Mouse (Mus musculus): ENCODE results near the gene Fkbp15. TPM values are rescaled to one million over a fixed set of nuclear protein-coding genes. Genes with fewer than 3 reads are reported as not detected.

Gene Fkbp15
- total RNA-seq, 2 experiments from 2014 or later: 12.6 TPM

DNA sequence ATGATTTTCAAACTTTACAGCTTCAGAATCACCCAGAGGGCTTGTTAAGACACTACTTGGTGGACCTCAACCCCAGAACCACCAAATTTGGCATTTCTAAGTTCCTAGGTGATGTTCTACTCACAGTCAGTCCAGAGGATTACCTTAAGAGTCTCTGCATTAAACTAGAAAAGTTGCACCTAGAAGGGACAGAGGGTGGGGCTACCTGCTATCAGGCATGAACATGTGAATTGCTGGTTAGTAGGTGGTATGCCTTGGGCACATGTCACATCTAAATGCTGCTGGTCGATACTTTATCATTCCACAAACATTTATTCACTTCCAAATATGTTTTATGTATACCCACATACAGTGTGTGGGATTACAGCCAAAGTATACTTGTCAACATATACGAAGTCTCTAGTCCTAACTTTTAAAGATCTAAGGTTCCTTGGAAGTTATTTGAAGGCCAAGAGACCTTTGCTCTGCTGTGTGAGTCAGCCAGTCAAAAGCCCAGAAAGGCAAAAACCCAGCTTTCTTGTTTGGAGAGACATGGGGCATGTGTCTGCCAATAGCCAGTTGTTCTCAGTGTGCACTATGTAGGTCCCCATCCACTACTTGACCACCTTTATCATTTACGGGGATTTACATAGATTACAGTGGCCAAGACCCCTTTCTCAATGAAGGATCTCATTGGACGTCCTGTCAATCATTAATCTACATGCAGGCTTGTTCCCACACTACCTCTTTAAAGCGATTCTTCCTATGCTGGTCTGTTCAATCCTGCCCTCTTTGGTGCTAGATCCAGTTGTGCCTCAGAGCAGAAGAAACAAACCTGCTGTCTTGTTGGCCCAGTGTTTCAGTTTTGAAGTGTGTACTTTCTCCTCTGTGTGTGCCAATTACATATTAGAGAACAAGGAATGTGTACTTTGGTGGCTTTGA, 29.5 kb upstream of the Fkbp15 start:
- DNase-seq: no peak
- intact Hi-C loops (cut with DNase I): no loop called here
- TF ChIP-seq CTCF (IDR thresholded peaks at IDR 0.05): no peak
- Histone ChIP-seq H3K27ac (no peak overlapping the region), H3K4me3 (no peak overlapping the region)

DNA sequence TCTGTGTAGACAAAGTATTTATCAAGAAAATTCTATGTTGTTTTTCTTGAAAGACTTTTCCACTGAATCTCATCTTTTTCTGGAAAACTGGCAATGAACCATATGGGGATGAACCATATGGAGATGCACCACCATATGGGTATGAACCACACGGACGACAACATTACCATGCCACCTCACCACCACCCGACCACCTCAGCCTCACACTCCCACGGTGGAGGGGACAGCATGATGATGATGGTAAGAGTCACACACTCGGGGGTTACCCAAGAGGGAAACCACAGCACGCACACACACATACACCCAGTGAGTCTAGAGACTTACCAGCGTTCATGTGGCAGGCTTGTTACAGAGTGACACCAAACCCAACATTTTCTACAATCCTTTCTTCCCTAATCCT, 25.1 kb upstream of the Fkbp15 start:
- intact Hi-C loops (cut with DNase I): no loop called here
- Histone ChIP-seq H3K27ac (no peak overlapping the region), H3K4me3 (no peak overlapping the region)
- no peak for DNase-seq
- no peak for TF ChIP-seq CTCF (IDR thresholded peaks at IDR 0.05)

DNA sequence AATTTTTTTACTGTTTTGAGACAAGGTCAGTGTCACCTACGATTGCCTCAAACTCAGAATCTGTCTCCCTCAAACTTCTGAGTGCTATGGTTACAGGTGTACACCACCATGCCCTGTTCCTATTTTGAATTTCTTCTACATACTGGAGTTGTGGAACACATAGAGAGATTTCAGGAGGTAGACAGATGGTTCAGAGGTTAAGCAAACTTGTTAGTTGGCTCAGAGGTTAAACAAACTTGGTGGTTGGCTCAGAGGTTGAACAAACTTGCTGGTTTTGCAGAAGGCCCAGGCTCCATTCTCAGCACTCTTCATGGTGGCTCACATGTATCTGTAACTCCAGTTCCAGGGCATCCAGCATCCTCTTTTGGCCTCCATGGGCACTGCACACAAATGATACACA, 23.8 kb upstream of the Fkbp15 start:
- Histone ChIP-seq H3K27ac (no peak overlapping the region), H3K4me3 (no peak overlapping the region)
- intact Hi-C loops (cut with DNase I): no loop called here
- TF ChIP-seq CTCF (IDR thresholded peaks at IDR 0.05): no peak
- no peak for DNase-seq

DNA sequence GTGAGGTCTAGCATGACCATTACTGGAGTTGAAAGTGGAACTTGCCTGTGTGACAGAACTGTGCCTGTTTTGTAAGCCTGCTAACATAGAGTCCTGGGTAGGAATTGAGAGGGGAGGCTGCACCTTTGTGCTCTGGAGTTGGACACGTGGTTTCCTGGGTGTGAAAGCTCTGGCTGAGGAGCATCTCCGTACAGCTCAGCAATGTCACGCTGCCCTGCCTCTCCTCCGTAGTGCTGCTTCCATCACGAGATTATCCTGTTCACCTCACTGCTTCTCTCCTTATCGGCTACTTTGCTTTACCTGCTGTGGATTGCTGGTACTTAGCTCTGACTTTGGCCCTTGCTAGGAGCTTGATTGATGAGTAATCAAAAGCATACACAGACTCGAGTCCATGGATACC, 23.4 kb upstream of the Fkbp15 start:
- Histone ChIP-seq H3K27ac (no peak overlapping the region), H3K4me3 (no peak overlapping the region)
- no peak for TF ChIP-seq CTCF (IDR thresholded peaks at IDR 0.05)
- DNase-seq: no peak
- intact Hi-C loops (cut with DNase I): no loop called here

DNA sequence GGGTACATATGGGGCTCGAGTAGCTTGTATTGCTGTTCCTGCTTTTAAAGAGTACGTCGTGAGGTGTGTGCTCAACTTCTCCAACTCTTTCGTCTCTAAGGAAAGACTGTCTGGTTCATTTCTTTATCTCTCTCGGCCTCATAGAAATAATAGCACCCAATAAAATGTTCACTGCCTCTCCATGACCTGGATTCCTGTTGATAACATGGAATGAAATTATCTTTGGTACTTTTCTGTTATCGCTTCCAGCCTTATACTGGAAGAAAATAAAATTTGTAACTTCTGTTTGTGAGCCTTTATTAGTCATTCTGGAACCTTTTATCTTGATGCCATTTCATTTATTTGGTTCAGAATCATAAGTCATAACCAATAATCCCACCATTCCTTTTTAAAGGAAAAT, 22.9 kb upstream of the Fkbp15 start:
- H3K27ac ChIP-seq: no peak overlapping the region
- no peak overlapping the region for H3K4me3 ChIP-seq
- DNase-seq: no peak
- TF ChIP-seq CTCF (IDR thresholded peaks at IDR 0.05): no peak
- intact Hi-C loops (cut with DNase I): no loop called here

DNA sequence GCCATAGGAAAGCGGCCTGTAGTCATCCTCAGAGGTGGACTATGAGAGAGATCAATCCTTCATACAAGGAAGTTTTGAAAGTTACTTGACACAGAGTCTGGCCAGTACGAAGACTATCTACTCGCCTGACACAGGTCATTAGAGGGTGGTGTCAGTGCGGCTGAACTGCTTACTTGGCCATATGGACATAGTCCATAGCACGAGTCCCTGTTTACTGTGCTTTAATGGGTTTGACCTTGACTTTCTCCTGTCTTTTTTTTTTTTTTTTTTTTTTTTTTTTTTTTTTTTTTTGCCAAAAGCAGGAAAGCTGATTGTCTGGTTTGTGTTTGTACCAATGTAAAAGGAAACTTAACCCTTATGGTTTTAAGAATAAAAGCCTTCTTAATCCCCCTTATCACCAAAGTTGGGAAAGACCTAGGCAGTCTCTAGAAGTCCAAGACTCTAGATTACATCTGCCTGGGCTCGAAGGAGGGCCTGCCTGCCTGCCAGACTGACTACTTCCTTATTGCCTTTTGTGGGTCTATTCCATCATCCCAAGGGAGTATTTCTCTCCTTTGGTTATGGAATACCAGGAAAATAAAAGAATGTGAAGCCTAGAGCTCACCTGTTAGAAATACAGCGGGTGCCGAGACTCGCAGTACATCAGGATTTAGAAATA, 19.5 kb upstream of the Fkbp15 start:
- H3K4me3 ChIP-seq: no peak overlapping the region
- no peak for DNase-seq
- no peak overlapping the region for H3K27ac ChIP-seq
- no peak for TF ChIP-seq CTCF (IDR thresholded peaks at IDR 0.05)
- intact Hi-C loops (cut with DNase I): no loop called here

DNA sequence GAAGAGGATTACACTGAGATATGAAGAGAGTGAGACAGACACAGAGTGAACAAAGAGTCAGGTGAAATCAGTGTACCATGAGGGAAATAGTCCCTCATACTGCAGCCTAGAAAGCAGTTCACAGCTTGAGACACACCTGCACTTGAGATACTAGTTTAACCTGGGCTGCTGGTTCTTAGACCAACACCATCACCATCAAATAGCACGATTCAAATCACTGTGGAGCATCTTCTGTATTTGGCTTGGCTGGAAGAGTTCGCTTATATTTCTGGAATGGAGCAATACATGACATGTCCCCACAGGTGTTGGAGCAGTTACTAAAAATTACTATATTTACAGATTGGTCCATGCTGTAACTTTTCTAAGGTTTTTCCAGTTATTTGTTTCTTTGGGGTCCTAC, 15.8 kb upstream of the Fkbp15 start:
- Histone ChIP-seq H3K27ac (no peak overlapping the region), H3K4me3 (no peak overlapping the region)
- TF ChIP-seq CTCF (IDR thresholded peaks at IDR 0.05): no peak
- intact Hi-C loops (cut with DNase I): no loop called here
- DNase-seq: no peak

DNA sequence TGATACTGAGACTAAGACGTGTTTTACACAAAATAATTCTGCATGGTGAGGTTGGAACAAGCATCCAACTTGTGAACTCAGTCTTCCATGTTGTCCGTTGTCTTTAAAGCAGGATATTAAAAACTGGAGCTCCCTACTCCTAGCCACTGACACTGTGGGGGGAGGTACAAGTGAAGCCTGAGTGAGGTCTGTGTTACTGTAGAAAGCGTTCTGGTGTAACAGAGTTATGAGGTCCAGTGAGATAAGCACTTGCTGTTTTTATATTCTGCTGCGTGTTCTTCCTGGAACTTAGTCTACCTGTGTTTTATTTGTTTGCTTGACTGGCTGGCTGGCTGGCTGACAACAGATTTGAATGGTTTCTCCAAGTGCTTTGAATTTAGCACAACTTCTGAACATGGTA, 14.0 kb upstream of the Fkbp15 start:
- H3K4me3 ChIP-seq: no peak overlapping the region
- DNase-seq: no peak
- H3K27ac ChIP-seq: no peak overlapping the region
- intact Hi-C loops (cut with DNase I): no loop called here
- no peak for TF ChIP-seq CTCF (IDR thresholded peaks at IDR 0.05)

- no peak for DNase-seq
- Histone ChIP-seq H3K27ac (no peak overlapping the region), H3K4me3 (no peak overlapping the region)
- no peak for TF ChIP-seq CTCF (IDR thresholded peaks at IDR 0.05)
- intact Hi-C loops (cut with DNase I): no loop called here
Observed at GRCm38 (mm10) chr4:62373668-62374067, 13.3 kb upstream of the Fkbp15 start.

- DNase-seq: no peak
- intact Hi-C loops (cut with DNase I): no loop called here
- TF ChIP-seq CTCF (IDR thresholded peaks at IDR 0.05): no peak
- no peak overlapping the region for H3K4me3 ChIP-seq
- H3K27ac ChIP-seq: no peak overlapping the region
Observed at GRCm38 (mm10) chr4:62372818-62373520, 12.6 kb upstream of the Fkbp15 start.

GRCm38 (mm10) chr4:62372410-62372809, 12.1 kb upstream of the Fkbp15 start:
- H3K4me3 ChIP-seq: no peak overlapping the region
- H3K27ac ChIP-seq: no peak overlapping the region
- TF ChIP-seq CTCF (IDR thresholded peaks at IDR 0.05): no peak
- intact Hi-C loops (cut with DNase I): no loop called here
- no peak for DNase-seq

DNA sequence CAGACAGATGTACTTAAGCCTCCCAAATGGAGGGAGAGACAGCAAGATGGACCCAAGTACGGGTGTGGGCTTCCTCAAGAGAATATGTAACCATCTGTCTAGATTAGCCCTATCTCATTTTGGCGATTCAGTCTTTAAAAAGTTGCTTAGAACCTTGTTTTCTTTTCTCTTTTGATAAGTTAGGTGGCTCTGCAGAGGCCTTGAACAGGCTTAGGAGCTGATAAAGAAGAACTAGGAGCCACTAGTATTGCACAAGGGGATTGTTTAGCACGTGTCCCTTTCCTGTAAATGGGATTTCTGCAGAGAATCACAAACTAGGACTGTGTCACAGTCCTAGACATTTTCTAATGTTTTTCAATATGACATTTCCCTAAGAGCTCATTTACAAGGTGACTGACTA, 8.7 kb upstream of the Fkbp15 start:
- Histone ChIP-seq H3K27ac (no peak overlapping the region), H3K4me3 (no peak overlapping the region)
- no peak for TF ChIP-seq CTCF (IDR thresholded peaks at IDR 0.05)
- DNase-seq: no peak
- intact Hi-C loops (cut with DNase I): no loop called here

DNA sequence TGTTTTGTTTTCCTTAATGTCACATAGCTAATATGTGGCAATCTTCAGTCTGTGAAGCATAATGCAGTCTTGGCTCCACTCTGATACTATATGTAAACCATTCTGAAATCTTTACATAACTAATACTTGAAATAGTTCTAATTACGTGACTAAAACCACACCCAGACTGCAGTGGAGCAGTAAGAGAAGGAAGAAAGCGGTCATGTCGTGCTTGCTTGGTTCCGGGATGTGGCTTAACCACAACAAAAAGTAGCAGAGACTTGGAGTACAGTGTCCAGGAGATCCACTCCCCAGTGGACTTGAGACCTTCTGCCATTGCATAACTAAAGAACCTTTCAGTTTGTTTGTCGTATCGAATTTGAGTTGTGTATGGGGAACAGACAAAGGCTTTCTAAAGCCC, 7.2 kb upstream of the Fkbp15 start:
- intact Hi-C loops (cut with DNase I): no loop called here
- H3K27ac ChIP-seq: no peak overlapping the region
- TF ChIP-seq CTCF (IDR thresholded peaks at IDR 0.05): no peak

More for the DNA sequence above, 7.2 kb upstream of the Fkbp15 start:
- no peak overlapping the region for H3K4me3 ChIP-seq
- no peak for DNase-seq
